Mouse (Mus musculus): Measurements from ENCODE around the gene Erich3.

- TF ChIP-seq EP300 (IDR thresholded peaks at IDR 0.05; ENCODE audit: low read depth): no peak
- TF ChIP-seq CTCF (IDR thresholded peaks at IDR 0.05; ENCODE audit: low read depth): no peak
Observed at GRCm38 (mm10) chr3:154810273-154810870, 146.7 kb downstream of the Erich3 start.

Measured in liver, postnatal 0 days (tissue).